Mouse (Mus musculus) cortical plate, adult 2 months (tissue): Measurements from ENCODE around the gene Ifnlr1. TPM values are rescaled to one million over a fixed set of nuclear protein-coding genes. Genes with fewer than 3 reads are reported as not detected.

ENCODE experiments used
- H3K27ac ChIP-seq: fragments of 200-500 bp; 2 replicates; pipeline ENCODE4 v1.5.1; 2012; ENCODE audit warnings: low read length, control low read depth, inconsistent platforms; ENCODE audit not compliant: insufficient read depth
- H3K4me1 ChIP-seq: fragments of 200-500 bp; 2 replicates; pipeline ENCODE4 v1.6.1; 2011; ENCODE audit warnings: low read length; ENCODE audit not compliant: control insufficient read depth, insufficient read depth
- H3K4me3 ChIP-seq: fragments of 200-500 bp; 2 replicates; pipeline ENCODE4 v1.5.1; 2011; ENCODE audit warnings: mild to moderate bottlenecking, low read length, control low read depth; ENCODE audit not compliant: insufficient read depth
- CTCF ChIP-seq: fragments of 200-500 bp; IDR thresholded peaks from 2 replicates; pipeline ENCODE4 v1.5.1; 2011; ENCODE audit warnings: mild to moderate bottlenecking, control low read depth, low read length; ENCODE audit not compliant: insufficient read depth; ENCODE audit errors: extremely low read depth
- POLR2A ChIP-seq: fragments of 200-500 bp; IDR thresholded peaks from 2 replicates; pipeline ENCODE4 v1.6.1; 2011; ENCODE audit warnings: mild to moderate bottlenecking, low read length, control low read depth; ENCODE audit not compliant: insufficient read depth; ENCODE audit errors: extremely low read depth
- polyA plus RNA-seq: library from polyadenylated mRNA; depleted of rRNA; stranded (reverse); fragments of >200 nt; gene quantifications from 2 replicates; pipeline ENCODE4 v1.2.3, GENCODE M21; 2012

Ifnlr1 gene
- polyA plus RNA-seq, 1 experiment = 0.15 TPM

GRCm38 (mm10) chr4:135683553-135683952, 2.5 kb upstream of the Ifnlr1 start:
- no peak overlapping the region for H3K27ac ChIP-seq
- H3K4me1 ChIP-seq = no peaks in the 10 kb centered on the region
- H3K4me3 ChIP-seq = no peak overlapping the region
- TF ChIP-seq CTCF = peak; percentile 23; the same call in 1 of the 2 replicates
- no peak for TF ChIP-seq POLR2A

- no peaks in the 10 kb centered on the region for H3K4me1 ChIP-seq
- no peak overlapping the region for H3K27ac ChIP-seq
- no peak overlapping the region for H3K4me3 ChIP-seq
- no peak for TF ChIP-seq POLR2A
- TF ChIP-seq CTCF = no peak
Measured at GRCm38 (mm10) chr4:135684731-135685130, 1.4 kb upstream of the Ifnlr1 start.

- no peak overlapping the region for H3K27ac ChIP-seq
- H3K4me1 ChIP-seq = no peaks in the 10 kb centered on the region
- H3K4me3 ChIP-seq = 0 out of 2 replicates have a peak overlapping the region, but pooled peaks have one; percentile 5
- TF ChIP-seq CTCF = no peak
- TF ChIP-seq POLR2A = no peak
Measured at GRCm38 (mm10) chr4:135686568-135686953, 474 bp downstream of the Ifnlr1 start.

GRCm38 (mm10) chr4:135689797-135690196, 3.7 kb downstream of the Ifnlr1 start:
- no peaks in the 10 kb centered on the region for H3K4me1 ChIP-seq
- TF ChIP-seq POLR2A (no peak), CTCF (no peak)
- H3K27ac ChIP-seq = no peak overlapping the region
- H3K4me3 ChIP-seq = no peak overlapping the region

GRCm38 (mm10) chr4:135690241-135690640, 4.2 kb downstream of the Ifnlr1 start:
- no peak overlapping the region for H3K27ac ChIP-seq
- no peak overlapping the region for H3K4me3 ChIP-seq
- H3K4me1 ChIP-seq = no peaks in the 10 kb centered on the region
- no peak for TF ChIP-seq POLR2A
- TF ChIP-seq CTCF = no peak

- Histone ChIP-seq H3K27ac (no peak overlapping the region), H3K4me3 (no peak overlapping the region), H3K4me1 (no peaks in the 10 kb centered on the region)
- TF ChIP-seq POLR2A = no peak
- TF ChIP-seq CTCF = no peak
Measured at GRCm38 (mm10) chr4:135692916-135693315, 6.8 kb downstream of the Ifnlr1 start.

- TF ChIP-seq CTCF (no peak), POLR2A (no peak)
- Histone ChIP-seq H3K27ac (no peak overlapping the region), H3K4me1 (no peaks in the 10 kb centered on the region), H3K4me3 (no peak overlapping the region)
Measured at GRCm38 (mm10) chr4:135698498-135698897, 12.4 kb downstream of the Ifnlr1 start.

- TF ChIP-seq POLR2A (no peak), CTCF (no peak)
- no peaks in the 10 kb centered on the region for H3K4me1 ChIP-seq
- no peak overlapping the region for H3K4me3 ChIP-seq
- H3K27ac ChIP-seq = no peak overlapping the region
Measured at GRCm38 (mm10) chr4:135703497-135703896, 17.4 kb downstream of the Ifnlr1 start.

- TF ChIP-seq POLR2A (no peak), CTCF (no peak)
- no peaks in the 10 kb centered on the region for H3K4me1 ChIP-seq
- no peak overlapping the region for H3K4me3 ChIP-seq
- H3K27ac ChIP-seq = no peak overlapping the region
Measured at GRCm38 (mm10) chr4:135704016-135704415, 17.9 kb downstream of the Ifnlr1 start.

GRCm38 (mm10) chr4:135706045-135706444, 20.0 kb downstream of the Ifnlr1 start:
- Histone ChIP-seq H3K4me1 (no peaks in the 10 kb centered on the region), H3K4me3 (no peak overlapping the region), H3K27ac (no peak overlapping the region)
- no peak for TF ChIP-seq CTCF
- no peak for TF ChIP-seq POLR2A

- no peak overlapping the region for H3K27ac ChIP-seq
- TF ChIP-seq CTCF = peak; percentile 62
- no peak for TF ChIP-seq POLR2A
- H3K4me3 ChIP-seq = no peak overlapping the region
- H3K4me1 ChIP-seq = no peaks in the 10 kb centered on the region
Measured at GRCm38 (mm10) chr4:135709072-135709564, 23.0 kb downstream of the Ifnlr1 start.
